Mouse (Mus musculus): Measurements from ENCODE around the gene Chmp4b. TPM values are rescaled to one million over a fixed set of nuclear protein-coding genes. Genes with fewer than 3 reads are reported as not detected.

Gene Chmp4b
- 10.1 and 12.5 TPM in 2 replicates for polyA plus RNA-seq (2014; fragmentation: Nextera tagmentation; extraction: Ambion mirVana)

- no peak within 1 kb of the TSS for H3K9ac ChIP-seq (ENCODE audit: low read depth, low read length)
- H3K9me3 ChIP-seq (replicated peaks; ENCODE audit: control insufficient read depth, low read length): no peaks in the 10 kb centered on the region
- H3K4me1 ChIP-seq (ENCODE audit: control insufficient read depth, insufficient read depth, low read length): 0 out of 2 replicates have a peak, but pooled peaks cover 3% of the 10 kb centered on the region
- WGBS (ENCODE audit: insufficient replicate concordance): 50% methylated on average over 8 of the region's 8 CpGs
- no peak for ATAC-seq (replicated peaks; ENCODE audit: insufficient number of reproducible peaks, low FRiP score, low TSS enrichment)
- H3K36me3 ChIP-seq (ENCODE audit: control insufficient read depth, insufficient read depth, low read length): no peaks in the 10 kb centered on the region
- H3K4me2 ChIP-seq: no peak within 1 kb of the TSS
- no peak within 1 kb of the TSS for H3K27ac ChIP-seq (ENCODE audit: low read depth, low read length)
- H3K4me3 ChIP-seq (ENCODE audit: low read depth, low read length): no peak within 1 kb of the TSS
- H3K27me3 ChIP-seq (ENCODE audit: control insufficient read depth, insufficient read depth, low read length): no peaks in the 10 kb centered on the region
These were observed at the start of gene Chmp4b for GRCm38 (mm10) chr2:154651363-154651762. TSS of gene Chmp4b (plus strand) at chr2:154651705.

GRCm38 (mm10) chr2:154603007-154603637 is 48.4 kb upstream of the Chmp4b start:
- ATAC-seq (replicated peaks; ENCODE audit: insufficient number of reproducible peaks, low FRiP score, low TSS enrichment): no peak; the same call in 1 of the 2 replicates
- H3K27ac ChIP-seq (ENCODE audit: low read depth, low read length): peak overlapping the region; percentile 65
- H3K4me2 ChIP-seq: peak overlapping the region; percentile 66
- WGBS (ENCODE audit: insufficient replicate concordance): 18% methylated on average over 22 of the region's 22 CpGs
- no peaks in the 10 kb centered on the region for H3K9me3 ChIP-seq (replicated peaks; ENCODE audit: control insufficient read depth, low read length)
- no peaks in the 10 kb centered on the region for H3K27me3 ChIP-seq (ENCODE audit: control insufficient read depth, insufficient read depth, low read length)
- H3K4me1 ChIP-seq (ENCODE audit: control insufficient read depth, insufficient read depth, low read length): no peaks in the 10 kb centered on the region
- peak overlapping the region; percentile 91 for H3K9ac ChIP-seq (ENCODE audit: low read depth, low read length)
- H3K36me3 ChIP-seq (ENCODE audit: control insufficient read depth, insufficient read depth, low read length): no peaks in the 10 kb centered on the region
- peak overlapping the region; percentile 81 for H3K4me3 ChIP-seq (ENCODE audit: low read depth, low read length)

GRCm38 (mm10) chr2:154603638-154604153 is 47.8 kb upstream of the Chmp4b start, which contains the start of gene Pxmp4:
TSS of gene Pxmp4 (minus strand) at chr2:154603708.
- Histone ChIP-seq H3K4me1 (ENCODE audit: control insufficient read depth, insufficient read depth, low read length) (no peaks in the 10 kb centered on the region), H3K27me3 (ENCODE audit: control insufficient read depth, insufficient read depth, low read length) (peaks cover 4% of the 10 kb centered on the region; the same call in 1 of the 2 replicates), H3K9me3 (replicated peaks; ENCODE audit: control insufficient read depth, low read length) (no peaks in the 10 kb centered on the region), H3K36me3 (ENCODE audit: control insufficient read depth, insufficient read depth, low read length) (no peaks in the 10 kb centered on the region), H3K27ac (ENCODE audit: low read depth, low read length) (peak within 1 kb of the TSS; percentile 65), H3K4me3 (ENCODE audit: low read depth, low read length) (peak within 1 kb of the TSS; percentile 81), H3K9ac (ENCODE audit: low read depth, low read length) (peak within 1 kb of the TSS; percentile 91), H3K4me2 (peak within 1 kb of the TSS; percentile 66)
- WGBS (ENCODE audit: insufficient replicate concordance): under 1% methylated on average over 13 of the region's 13 CpGs
- ATAC-seq (replicated peaks; ENCODE audit: insufficient number of reproducible peaks, low FRiP score, low TSS enrichment): peak; percentile 100

- Histone ChIP-seq H3K36me3 (ENCODE audit: control insufficient read depth, insufficient read depth, low read length) (no peaks in the 10 kb centered on the region), H3K4me3 (ENCODE audit: low read depth, low read length) (peak overlapping the region; percentile 81), H3K9ac (ENCODE audit: low read depth, low read length) (peak overlapping the region; percentile 50), H3K4me2 (peak overlapping the region; percentile 66), H3K27me3 (ENCODE audit: control insufficient read depth, insufficient read depth, low read length) (peaks cover 5% of the 10 kb centered on the region; the same call in 1 of the 2 replicates), H3K4me1 (ENCODE audit: control insufficient read depth, insufficient read depth, low read length) (no peaks in the 10 kb centered on the region), H3K27ac (ENCODE audit: low read depth, low read length) (no peak overlapping the region), H3K9me3 (replicated peaks; ENCODE audit: control insufficient read depth, low read length) (no peaks in the 10 kb centered on the region)
- WGBS (ENCODE audit: insufficient replicate concordance): 29% methylated on average over 7 of the region's 7 CpGs
- ATAC-seq (replicated peaks; ENCODE audit: insufficient number of reproducible peaks, low FRiP score, low TSS enrichment): no peak
These were observed 47.3 kb upstream of the Chmp4b start for GRCm38 (mm10) chr2:154604156-154604555.

- Histone ChIP-seq H3K4me1 (ENCODE audit: control insufficient read depth, insufficient read depth, low read length) (no peaks in the 10 kb centered on the region), H3K4me3 (ENCODE audit: low read depth, low read length) (no peak overlapping the region), H3K36me3 (ENCODE audit: control insufficient read depth, insufficient read depth, low read length) (no peaks in the 10 kb centered on the region), H3K27me3 (ENCODE audit: control insufficient read depth, insufficient read depth, low read length) (peaks cover 5% of the 10 kb centered on the region; the same call in 1 of the 2 replicates), H3K9me3 (replicated peaks; ENCODE audit: control insufficient read depth, low read length) (no peaks in the 10 kb centered on the region), H3K4me2 (no peak overlapping the region), H3K27ac (ENCODE audit: low read depth, low read length) (no peak overlapping the region), H3K9ac (ENCODE audit: low read depth, low read length) (no peak overlapping the region)
- WGBS (ENCODE audit: insufficient replicate concordance): 69% methylated on average over 1 of the region's 1 CpGs
- ATAC-seq (replicated peaks; ENCODE audit: insufficient number of reproducible peaks, low FRiP score, low TSS enrichment): no peak
These were observed 44.5 kb upstream of the Chmp4b start for GRCm38 (mm10) chr2:154606965-154607364.

- H3K4me3 ChIP-seq (ENCODE audit: low read depth, low read length): no peak overlapping the region
- no peak for ATAC-seq (replicated peaks; ENCODE audit: insufficient number of reproducible peaks, low FRiP score, low TSS enrichment)
- no peaks in the 10 kb centered on the region for H3K9me3 ChIP-seq (replicated peaks; ENCODE audit: control insufficient read depth, low read length)
- H3K9ac ChIP-seq (ENCODE audit: low read depth, low read length): no peak overlapping the region
- WGBS (ENCODE audit: insufficient replicate concordance): 55% methylated on average over 10 of the region's 10 CpGs
- no peak overlapping the region for H3K4me2 ChIP-seq
- no peak overlapping the region for H3K27ac ChIP-seq (ENCODE audit: low read depth, low read length)
- peaks cover 5% of the 10 kb centered on the region; the same call in 1 of the 2 replicates for H3K27me3 ChIP-seq (ENCODE audit: control insufficient read depth, insufficient read depth, low read length)
- no peaks in the 10 kb centered on the region for H3K36me3 ChIP-seq (ENCODE audit: control insufficient read depth, insufficient read depth, low read length)
- H3K4me1 ChIP-seq (ENCODE audit: control insufficient read depth, insufficient read depth, low read length): no peaks in the 10 kb centered on the region; the same call in 1 of the 2 replicates
These were observed 42.3 kb upstream of the Chmp4b start for GRCm38 (mm10) chr2:154609050-154609767.

GRCm38 (mm10) chr2:154613118-154614115 is 38.1 kb upstream of the Chmp4b start, which contains the start of the genes Zfp341 and 4930519P11Rik:
TSS of gene Zfp341 (plus strand) at chr2:154613297.
TSS of gene 4930519P11Rik (minus strand) at chr2:154613437.
- peak within 1 kb of the TSS; percentile 88 for H3K27ac ChIP-seq (ENCODE audit: low read depth, low read length)
- no peaks in the 10 kb centered on the region for H3K36me3 ChIP-seq (ENCODE audit: control insufficient read depth, insufficient read depth, low read length)
- peaks cover 4% of the 10 kb centered on the region; the same call in 1 of the 2 replicates for H3K4me1 ChIP-seq (ENCODE audit: control insufficient read depth, insufficient read depth, low read length)
- H3K4me2 ChIP-seq: peak within 1 kb of the TSS; percentile 67
- peak within 1 kb of the TSS; percentile 50 for H3K4me3 ChIP-seq (ENCODE audit: low read depth, low read length)
- under 1% methylated on average over 90 of the region's 98 CpGs for WGBS (ENCODE audit: insufficient replicate concordance)
- ATAC-seq (replicated peaks; ENCODE audit: insufficient number of reproducible peaks, low FRiP score, low TSS enrichment): peak; percentile 89
- H3K27me3 ChIP-seq (ENCODE audit: control insufficient read depth, insufficient read depth, low read length): peaks cover 3% of the 10 kb centered on the region; the same call in 1 of the 2 replicates
- no peaks in the 10 kb centered on the region for H3K9me3 ChIP-seq (replicated peaks; ENCODE audit: control insufficient read depth, low read length)
- H3K9ac ChIP-seq (ENCODE audit: low read depth, low read length): peak within 1 kb of the TSS; percentile 75
